7 mouse cellular contexts compared by ENCODE assay signal in genomic region chr11:116025056-116025845, GRCm38 (mm10). TPM values are rescaled to one million over a fixed set of nuclear protein-coding genes. Genes with fewer than 3 reads are reported as not detected.
DNase-seq lines count a peak whose midpoint lies in the region; ATAC-seq and TF ChIP-seq lines count a peak whose summit lies in the region.

No protein-coding gene starts in this region.

- peaks cover 13% of the 10 kb centered on the region for H3K36me3 ChIP-seq in heart, embryonic 15.5 days
- peaks cover 28% of the 10 kb centered on the region for H3K36me3 ChIP-seq in embryonic facial prominence, embryonic 14.5 days (ENCODE audit: control insufficient read depth, insufficient read depth, low read length)
- peaks cover 19% of the 10 kb centered on the region for H3K36me3 ChIP-seq in liver, postnatal 0 days (replicated peaks; ENCODE audit: insufficient read depth, low read length)

- no peak overlapping the region for H3K4me3 ChIP-seq in heart, embryonic 15.5 days
- H3K4me3 ChIP-seq in bone marrow macrophage, adult 2 months (ENCODE audit: insufficient read depth, low read length): no peak overlapping the region
- H3K4me3 ChIP-seq in embryonic facial prominence, embryonic 14.5 days (ENCODE audit: low read depth, low read length): no peak overlapping the region
- no peak overlapping the region for H3K4me3 ChIP-seq in liver, postnatal 0 days (ENCODE audit: low read depth, low read length)

- no peaks in the 10 kb centered on the region for H3K9me3 ChIP-seq in heart, embryonic 15.5 days (replicated peaks)
- H3K9me3 ChIP-seq in embryonic facial prominence, embryonic 14.5 days (ENCODE audit: control insufficient read depth, low read length): no peaks in the 10 kb centered on the region
- H3K9me3 ChIP-seq in liver, postnatal 0 days (ENCODE audit: low read length): no peaks in the 10 kb centered on the region

- DNase-seq in heart, postnatal 36 days: no peak
- no peak for DNase-seq in embryonic facial prominence, embryonic 14.5 days (ENCODE audit: low spot score)
- DNase-seq in liver, postnatal 0 days: no peak
- DNase-seq in B cell, adult 2 months: no peak
- no peak for DNase-seq in ovary, postnatal 10 days (ENCODE audit: low spot score)

- TF ChIP-seq POLR2A in bone marrow macrophage, adult 2 months (IDR thresholded peaks at IDR 0.05; ENCODE audit: borderline replicate concordance, low read depth, low read length): no peak

- WGBS in heart, embryonic 15.5 days: 85% methylated on average over 3 of the region's 3 CpGs
- 87% methylated on average over 3 of the region's 3 CpGs for WGBS in embryonic facial prominence, embryonic 14.5 days
- 86% methylated on average over 3 of the region's 3 CpGs for WGBS in liver, postnatal 0 days (ENCODE audit: insufficient replicate concordance)

- H3K27me3 ChIP-seq in heart, embryonic 15.5 days: no peaks in the 10 kb centered on the region
- H3K27me3 ChIP-seq in embryonic facial prominence, embryonic 14.5 days (replicated peaks; ENCODE audit: control insufficient read depth, insufficient read depth, low read length): no peaks in the 10 kb centered on the region
- no peaks in the 10 kb centered on the region for H3K27me3 ChIP-seq in liver, postnatal 0 days (ENCODE audit: insufficient read depth, low read length)

- H3K9ac ChIP-seq in heart, embryonic 15.5 days: no peak overlapping the region
- no peak overlapping the region for H3K9ac ChIP-seq in embryonic facial prominence, embryonic 14.5 days (ENCODE audit: low read depth, low read length)
- no peak overlapping the region for H3K9ac ChIP-seq in liver, postnatal 0 days (replicated peaks)

- H3K4me2 ChIP-seq in heart, embryonic 15.5 days: no peak overlapping the region
- H3K4me2 ChIP-seq in embryonic facial prominence, embryonic 14.5 days (ENCODE audit: low read depth, low read length): no peak overlapping the region
- H3K4me2 ChIP-seq in liver, postnatal 0 days (ENCODE audit: low read depth, low read length): no peak overlapping the region

- TF ChIP-seq CTCF in bone marrow macrophage, adult 2 months (IDR thresholded peaks at IDR 0.05; ENCODE audit: low read depth, low read length): no peak
- TF ChIP-seq CTCF in liver, postnatal 0 days (IDR thresholded peaks at IDR 0.05; ENCODE audit: low read depth): no peak

- peak overlapping the region; percentile 64; the same call in 1 of the 2 replicates for H3K27ac ChIP-seq in heart, embryonic 15.5 days
- H3K27ac ChIP-seq in bone marrow macrophage, adult 2 months (ENCODE audit: insufficient read depth, low read depth, low read length): peak overlapping the region; percentile 47
- peak overlapping the region; percentile 71 for H3K27ac ChIP-seq in embryonic facial prominence, embryonic 14.5 days (replicated peaks; ENCODE audit: low read depth, low read length)
- H3K27ac ChIP-seq in liver, postnatal 0 days (ENCODE audit: low read depth): peak overlapping the region; percentile 24; the same call in 1 of the 2 replicates

- intact Hi-C loops in heart, postnatal 36 days (cut with DNase I): no loop called here

- ATAC-seq in heart, embryonic 15.5 days (replicated peaks; ENCODE audit: insufficient number of reproducible peaks, insufficient read depth, low FRiP score, low read depth): no peak
- no peak for ATAC-seq in embryonic facial prominence, embryonic 14.5 days (ENCODE audit: low read depth)
- ATAC-seq in liver, postnatal 0 days: no peak

- H3K4me1 ChIP-seq in heart, embryonic 15.5 days (replicated peaks): peaks cover 17% of the 10 kb centered on the region
- peaks cover 24% of the 10 kb centered on the region for H3K4me1 ChIP-seq in bone marrow macrophage, adult 2 months (ENCODE audit: control insufficient read depth, insufficient read depth, low read length)
- peaks cover 4% of the 10 kb centered on the region for H3K4me1 ChIP-seq in embryonic facial prominence, embryonic 14.5 days (ENCODE audit: control insufficient read depth, insufficient read depth, low read length)
- H3K4me1 ChIP-seq in liver, postnatal 0 days (ENCODE audit: insufficient read depth): peaks cover 15% of the 10 kb centered on the region

- no peak for TF ChIP-seq EP300 in liver, postnatal 0 days (IDR thresholded peaks at IDR 0.05; ENCODE audit: low read depth)

RNA-seq across cellular contexts. Expression of gene H3f3b, which starts 2.5 kb away (rescaled TPM):
- 648 and 727 TPM in 2 replicates for polyA plus RNA-seq in heart, embryonic 15.5 days (2015; fragmentation: Nextera tagmentation; extraction: Ambion mirVana)
- 100 to 1,000 TPM; 136 to 158 TPM for total RNA-seq in heart, postnatal 36 days (2021)
- polyA plus RNA-seq in bone marrow macrophage, adult 2 months (2012; ENCODE audit: insufficient read depth, insufficient read length, missing spikeins): 431 and 432 TPM in 2 replicates
- polyA plus RNA-seq in embryonic facial prominence, embryonic 14.5 days (2014; fragmentation: Nextera tagmentation; extraction: Ambion mirVana): 1,358 and 1,723 TPM in 2 replicates
- polyA plus RNA-seq in liver, postnatal 0 days (2015; fragmentation: Nextera tagmentation; extraction: Ambion mirVana): 647 and 656 TPM in 2 replicates

RNA-seq across cellular contexts. Expression of gene Unk, which starts 4.9 kb away (rescaled TPM):
- 19.5 and 27.3 TPM in 2 replicates for polyA plus RNA-seq in heart, embryonic 15.5 days (2015; fragmentation: Nextera tagmentation; extraction: Ambion mirVana)
- total RNA-seq in heart, postnatal 36 days (2021): 1 to 10 TPM; 8.0 to 8.4 TPM
- 24.9 and 28.1 TPM in 2 replicates for polyA plus RNA-seq in bone marrow macrophage, adult 2 months (2012; ENCODE audit: insufficient read depth, insufficient read length, missing spikeins)
- 25.1 and 30.3 TPM in 2 replicates for polyA plus RNA-seq in embryonic facial prominence, embryonic 14.5 days (2014; fragmentation: Nextera tagmentation; extraction: Ambion mirVana)
- 3.9 and 5.1 TPM in 2 replicates for polyA plus RNA-seq in liver, postnatal 0 days (2015; fragmentation: Nextera tagmentation; extraction: Ambion mirVana)

RNA-seq across cellular contexts. Expression of gene Galk1, which starts 12.7 kb away (rescaled TPM):
- 120 and 147 TPM in 2 replicates for polyA plus RNA-seq in heart, embryonic 15.5 days (2015; fragmentation: Nextera tagmentation; extraction: Ambion mirVana)
- total RNA-seq in heart, postnatal 36 days (2021): 10 to 100 TPM; 12.8 to 19.3 TPM
- 12.2 and 14.4 TPM in 2 replicates for polyA plus RNA-seq in bone marrow macrophage, adult 2 months (2012; ENCODE audit: insufficient read depth, insufficient read length, missing spikeins)
- 140 and 164 TPM in 2 replicates for polyA plus RNA-seq in embryonic facial prominence, embryonic 14.5 days (2014; fragmentation: Nextera tagmentation; extraction: Ambion mirVana)
- 317 and 319 TPM in 2 replicates for polyA plus RNA-seq in liver, postnatal 0 days (2015; fragmentation: Nextera tagmentation; extraction: Ambion mirVana)

RNA-seq across cellular contexts. Expression of gene Itgb4, which starts 50.7 kb away (rescaled TPM):
- polyA plus RNA-seq in heart, embryonic 15.5 days (2015; fragmentation: Nextera tagmentation; extraction: Ambion mirVana): 1.2 and 3.9 TPM in 2 replicates
- 1 to 10 TPM; 2.6 to 3.4 TPM for total RNA-seq in heart, postnatal 36 days (2021)
- polyA plus RNA-seq in bone marrow macrophage, adult 2 months (2012; ENCODE audit: insufficient read depth, insufficient read length, missing spikeins): 0.23 TPM in 1 of 2 replicates, not detected in the other
- 10.7 and 11.0 TPM in 2 replicates for polyA plus RNA-seq in embryonic facial prominence, embryonic 14.5 days (2014; fragmentation: Nextera tagmentation; extraction: Ambion mirVana)
- polyA plus RNA-seq in liver, postnatal 0 days (2015; fragmentation: Nextera tagmentation; extraction: Ambion mirVana): 0.21 and 0.34 TPM in 2 replicates

RNA-seq across cellular contexts. Expression of gene Unc13d, which starts 52.5 kb away (rescaled TPM):
- 1.0 and 3.9 TPM in 2 replicates for polyA plus RNA-seq in heart, embryonic 15.5 days (2015; fragmentation: Nextera tagmentation; extraction: Ambion mirVana)
- under 1 TPM; 0.41 to 0.42 TPM for total RNA-seq in heart, postnatal 36 days (2021)
- polyA plus RNA-seq in bone marrow macrophage, adult 2 months (2012; ENCODE audit: insufficient read depth, insufficient read length, missing spikeins): 23.2 and 32.3 TPM in 2 replicates
- polyA plus RNA-seq in embryonic facial prominence, embryonic 14.5 days (2014; fragmentation: Nextera tagmentation; extraction: Ambion mirVana): 2.0 and 2.6 TPM in 2 replicates
- 6.1 and 6.9 TPM in 2 replicates for polyA plus RNA-seq in liver, postnatal 0 days (2015; fragmentation: Nextera tagmentation; extraction: Ambion mirVana)
